Mouse (Mus musculus): ENCODE measurements around the gene Cldn20.

Cldn20 gene

GRCm38 (mm10) chr17:3558356-3558870, 26.1 kb downstream of the Cldn20 start:
- TF ChIP-seq GATA4 (IDR thresholded peaks at IDR 0.05; ENCODE audit: insufficient replicate concordance, low read length) = no peak

DNA sequence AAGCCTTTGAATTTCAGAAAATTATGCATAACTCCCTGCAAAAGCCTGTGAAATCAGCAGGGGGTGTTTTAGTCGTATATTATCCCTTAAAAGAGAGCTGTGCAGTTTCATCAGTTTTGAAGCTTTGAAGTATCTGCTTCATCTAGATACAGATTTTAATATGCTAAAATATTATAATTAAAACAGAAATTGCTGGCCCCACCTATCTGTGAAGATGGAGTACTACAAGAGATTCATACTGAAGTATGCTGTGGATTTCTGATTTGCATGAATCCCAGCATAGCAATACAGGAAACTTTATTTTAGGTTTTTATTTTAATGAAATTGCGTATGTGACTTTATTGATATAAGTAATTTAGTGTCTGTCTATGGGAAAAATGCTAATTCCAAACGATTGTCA, 28.2 kb downstream of the Cldn20 start:
- no peak for TF ChIP-seq GATA4 (IDR thresholded peaks at IDR 0.05; ENCODE audit: insufficient replicate concordance, low read length)

DNA sequence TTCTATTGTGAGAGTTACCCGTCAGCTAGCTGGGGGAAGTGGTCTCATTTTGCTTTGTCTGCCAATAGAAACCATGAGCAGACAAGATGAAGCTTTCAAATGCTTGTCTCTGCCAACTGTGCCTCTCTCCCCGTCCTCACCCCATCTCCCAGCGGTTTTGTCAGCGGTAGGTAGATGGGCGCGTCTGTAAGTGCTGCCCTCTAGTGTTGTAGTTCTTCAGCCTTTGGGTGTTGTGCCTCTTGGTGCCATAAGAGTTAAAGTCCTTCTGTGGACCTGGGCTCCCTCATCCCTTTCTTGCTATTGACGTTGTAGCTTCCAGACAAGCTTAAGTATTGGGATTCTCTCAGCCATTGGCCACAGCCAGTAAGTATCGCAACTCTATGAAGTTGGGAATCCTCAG, 30.1 kb downstream of the Cldn20 start:
- TF ChIP-seq GATA4 (IDR thresholded peaks at IDR 0.05; ENCODE audit: insufficient replicate concordance, low read length) = no peak

- TF ChIP-seq GATA4 (IDR thresholded peaks at IDR 0.05; ENCODE audit: insufficient replicate concordance, low read length) = no peak
These were observed 38.5 kb downstream of the Cldn20 start for GRCm38 (mm10) chr17:3570876-3571275.

All from liver, adult (tissue).